Mouse (Mus musculus): Measurements from ENCODE around the gene Slf2.

Slf2 gene

GRCm38 (mm10) chr19:44984420-44984819 lies 53.5 kb downstream of the Slf2 start:
- no peak for DNase-seq (ENCODE audit: low spot score in 2 of 2)

DNA sequence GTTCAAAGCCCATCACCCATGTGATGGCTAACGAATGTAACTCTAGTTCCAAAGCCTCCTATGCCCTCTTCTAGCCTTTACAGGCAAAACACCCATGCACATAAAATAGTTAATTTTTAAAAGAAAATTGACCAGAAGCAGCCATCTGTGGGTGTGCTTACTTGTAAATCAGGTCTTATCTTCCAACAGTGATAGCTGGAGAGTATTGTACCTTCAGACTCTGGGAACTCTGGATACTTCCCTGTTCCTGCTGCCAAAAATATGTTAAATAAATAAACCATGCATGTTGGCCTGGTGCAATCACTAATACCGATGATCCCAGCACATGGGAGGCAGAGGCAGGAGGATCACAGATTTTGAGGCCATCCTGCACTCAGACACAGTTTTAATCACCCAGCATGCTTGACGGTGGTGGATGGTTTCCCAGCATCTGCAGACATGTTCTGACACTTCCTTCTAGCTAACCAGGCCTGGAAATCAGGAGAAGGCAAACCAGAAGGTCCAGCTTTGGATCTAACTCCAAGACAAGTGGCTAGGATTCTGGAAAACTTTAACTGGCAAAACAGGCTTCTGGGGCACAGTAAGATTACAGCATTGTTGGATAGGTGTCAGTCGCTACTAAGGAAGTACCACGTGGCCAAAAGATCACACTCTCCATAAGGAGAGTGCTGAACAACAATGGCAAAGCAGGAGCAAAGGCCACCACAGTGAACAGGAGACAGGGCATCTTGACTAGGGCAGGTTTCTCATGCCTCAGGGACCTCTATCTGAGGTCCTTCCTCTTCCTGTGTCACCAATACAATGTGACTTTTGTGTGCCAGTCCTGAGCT lies 54.4 kb downstream of the Slf2 start:
- no peak for DNase-seq (ENCODE audit: low spot score in 2 of 2)

- no peak for DNase-seq (ENCODE audit: low spot score in 2 of 2)
These were observed 56.1 kb downstream of the Slf2 start for GRCm38 (mm10) chr19:44987004-44987403.

DNA sequence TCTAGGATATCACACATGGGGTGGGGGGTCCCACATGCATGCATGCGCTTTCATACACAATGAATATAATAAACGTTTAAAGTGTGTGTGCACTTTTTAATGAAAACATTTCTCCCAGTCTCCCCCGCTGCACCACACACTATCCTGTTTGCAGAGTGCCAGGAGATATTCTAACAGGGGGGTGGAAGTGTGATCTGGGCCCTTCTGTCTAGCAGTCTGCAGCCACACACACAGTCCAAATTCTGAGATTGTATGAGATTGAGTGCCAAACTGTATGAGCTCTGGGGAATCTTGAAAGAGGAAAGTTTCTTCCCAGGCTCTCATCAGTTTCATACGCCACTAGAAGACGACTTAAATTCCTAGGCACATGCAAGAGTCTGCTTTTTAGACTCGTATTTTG lies 56.9 kb downstream of the Slf2 start:
- no peak for DNase-seq (ENCODE audit: low spot score in 2 of 2)

GRCm38 (mm10) chr19:44988321-44988720 lies 57.4 kb downstream of the Slf2 start:
- DNase-seq (ENCODE audit: low spot score in 2 of 2) = no peak

DNA sequence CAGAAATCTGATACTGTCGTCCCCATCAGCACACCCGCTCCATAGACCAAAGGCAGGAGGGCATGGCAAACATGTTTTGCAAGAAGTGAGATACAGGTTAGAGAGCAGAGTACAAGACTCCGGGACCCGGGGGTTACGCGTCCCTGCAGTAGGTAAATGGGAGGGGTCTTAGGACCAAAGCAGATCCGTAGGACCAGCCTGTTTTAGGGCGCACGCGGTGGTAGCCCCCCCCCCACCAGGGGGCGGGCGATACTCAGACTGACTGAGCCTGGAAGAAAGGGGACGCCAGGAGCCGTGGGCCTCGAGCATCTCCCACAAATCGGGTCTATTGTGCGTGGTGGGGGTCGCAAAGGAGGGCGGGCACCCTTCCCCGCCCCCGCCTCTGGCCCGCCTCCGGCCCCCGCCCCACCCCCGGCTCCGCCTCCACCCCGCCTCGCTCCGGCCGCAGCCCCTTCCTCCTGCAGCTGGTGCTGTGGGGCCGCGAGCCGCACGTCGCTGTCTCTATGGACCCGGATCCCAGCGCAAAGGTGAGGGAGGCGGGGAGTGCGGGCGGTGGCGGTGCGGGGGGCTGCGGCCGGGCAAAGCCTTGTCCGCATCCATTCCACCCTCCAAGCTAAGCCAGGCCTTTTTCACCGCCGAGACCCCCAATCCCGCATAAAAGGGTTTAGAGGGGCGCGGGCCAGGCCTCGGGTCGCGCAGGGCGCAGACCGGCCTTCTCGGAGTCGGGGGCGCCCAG lies 58.0 kb downstream of the Slf2 start, which contains the start of gene Sema4g:
TSS of gene Sema4g (plus strand) at position 271 of the 736 bp plus-strand sequence.
- no peak for DNase-seq (ENCODE audit: low spot score in 2 of 2)

DNA sequence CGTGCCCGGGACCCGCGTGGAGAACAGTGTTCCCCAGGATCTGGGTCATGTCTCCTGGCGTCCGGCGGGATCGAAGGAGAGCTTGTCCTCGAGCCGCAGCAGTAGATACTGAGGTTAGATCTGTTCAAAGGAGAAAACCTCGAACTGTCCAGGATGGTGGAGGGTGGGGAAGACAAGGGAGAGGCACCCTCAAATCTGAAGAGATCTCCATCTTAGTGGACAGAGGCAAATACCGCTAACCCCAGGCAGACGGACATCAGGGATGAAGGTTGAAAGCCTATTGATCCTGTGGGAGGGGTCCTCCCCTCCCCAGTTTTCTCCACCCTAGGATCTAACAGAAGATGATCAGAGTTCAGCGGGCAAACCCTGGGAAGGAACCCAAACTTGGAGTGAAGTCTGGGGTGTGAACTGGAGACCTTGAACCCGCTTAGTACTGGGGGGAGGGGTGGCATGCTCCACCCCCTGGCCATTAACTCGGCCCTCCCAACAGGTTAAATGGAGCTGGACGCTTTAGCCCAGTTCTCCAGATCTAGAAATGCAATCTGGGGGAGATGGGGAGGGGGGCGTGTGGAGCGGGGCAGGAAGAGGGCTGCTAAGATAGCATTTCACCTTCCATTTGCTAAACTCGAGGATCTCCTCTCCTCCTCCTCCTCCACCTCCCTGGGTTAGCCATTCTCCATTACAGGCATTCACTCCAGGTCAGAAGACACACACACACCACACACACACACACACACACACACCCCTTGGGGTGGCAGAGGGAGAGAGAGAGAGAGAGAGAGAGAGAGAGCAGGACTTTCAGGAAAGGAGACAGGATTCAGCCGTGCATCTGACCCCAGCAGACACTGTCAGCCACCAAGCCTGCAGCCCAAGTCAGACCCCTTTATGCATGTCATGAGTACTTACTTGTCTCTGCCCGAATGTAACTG lies 58.9 kb downstream of the Slf2 start:
- DNase-seq (ENCODE audit: low spot score in 2 of 2) = no peak

DNA sequence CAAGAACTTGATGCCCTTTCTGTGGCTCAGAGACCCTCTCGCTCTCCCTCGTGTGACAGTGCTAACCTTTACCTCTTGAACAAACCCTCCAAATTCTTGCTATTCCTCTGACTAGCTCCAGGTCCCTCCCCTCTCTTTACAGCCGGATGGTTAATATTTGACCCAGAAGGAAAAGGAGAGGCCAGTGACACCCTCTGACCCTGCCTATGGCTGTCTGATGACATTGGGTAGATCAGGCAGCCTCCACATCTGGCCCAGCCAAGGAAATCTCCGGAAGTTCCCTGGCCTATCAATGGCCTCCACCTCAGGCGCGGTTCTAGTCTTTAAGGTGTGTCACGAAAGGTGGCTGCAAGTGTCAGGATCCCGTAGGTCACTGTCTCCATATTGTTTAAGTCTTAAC lies 60.1 kb downstream of the Slf2 start:
- no peak for DNase-seq (ENCODE audit: low spot score in 2 of 2)

- DNase-seq (ENCODE audit: low spot score in 2 of 2) = no peak
These were observed 61.3 kb downstream of the Slf2 start for GRCm38 (mm10) chr19:44992246-44992645.

- DNase-seq (ENCODE audit: low spot score in 2 of 2) = no peak
These were observed 61.8 kb downstream of the Slf2 start for GRCm38 (mm10) chr19:44992712-44993111.

GRCm38 (mm10) chr19:44997786-44998185 lies 66.8 kb downstream of the Slf2 start:
- DNase-seq (ENCODE audit: low spot score in 2 of 2) = peak in 1 of 2 experiments; percentile 13

GRCm38 (mm10) chr19:44999647-45000046 lies 68.7 kb downstream of the Slf2 start:
- peak in 1 of 2 experiments; percentile 7 for DNase-seq (ENCODE audit: low spot score in 2 of 2)

DNA sequence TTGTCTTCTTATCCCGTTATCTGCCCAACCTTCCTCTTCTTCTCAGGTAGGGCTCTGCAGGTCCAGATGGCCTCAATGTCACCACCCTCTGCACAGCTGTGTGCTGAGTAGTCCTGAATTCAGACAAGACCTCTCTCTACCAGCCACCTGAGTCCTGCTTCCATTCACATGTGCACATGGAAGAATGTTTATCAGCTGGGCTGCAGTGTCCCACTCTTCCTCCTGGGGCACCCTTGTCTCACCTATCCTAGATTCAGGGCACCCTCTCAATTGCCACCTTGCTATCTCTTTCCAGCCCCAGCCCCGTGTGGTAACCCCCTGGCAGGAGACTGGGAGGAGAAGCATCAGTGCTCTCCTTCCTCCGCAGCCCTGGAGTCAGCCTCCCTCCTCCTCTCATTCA lies 71.3 kb downstream of the Slf2 start:
- no peak for DNase-seq (ENCODE audit: low spot score in 2 of 2)

- DNase-seq (ENCODE audit: low spot score in 2 of 2) = no peak
These were observed 73.0 kb downstream of the Slf2 start for GRCm38 (mm10) chr19:45003740-45004516.

DNA sequence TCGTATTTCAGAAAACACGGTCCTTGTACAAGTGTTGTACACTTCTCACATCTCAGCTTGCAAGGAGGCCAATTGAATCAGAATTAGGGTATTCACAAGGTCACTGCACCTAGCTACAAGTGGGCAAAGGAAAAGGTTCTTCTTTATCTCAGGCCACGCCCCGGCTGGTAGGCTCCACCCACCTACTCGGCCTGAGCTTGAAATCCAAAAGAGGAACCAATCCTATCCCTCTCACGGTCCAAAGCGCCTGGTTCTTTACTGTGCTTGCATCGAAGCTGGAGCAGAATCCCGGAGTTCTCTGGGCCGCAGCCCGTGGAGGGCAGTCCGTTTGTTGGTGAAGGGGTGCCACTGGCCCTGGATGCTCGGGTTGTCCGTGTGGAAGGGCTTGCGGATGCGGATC lies 74.5 kb downstream of the Slf2 start, which contains the start of gene Twnk:
TSS of gene Twnk (plus strand) at position 220 of the 400 bp plus-strand sequence.
- peak in 1 of 2 experiments; percentile 49 for DNase-seq (ENCODE audit: low spot score in 2 of 2)

DNA sequence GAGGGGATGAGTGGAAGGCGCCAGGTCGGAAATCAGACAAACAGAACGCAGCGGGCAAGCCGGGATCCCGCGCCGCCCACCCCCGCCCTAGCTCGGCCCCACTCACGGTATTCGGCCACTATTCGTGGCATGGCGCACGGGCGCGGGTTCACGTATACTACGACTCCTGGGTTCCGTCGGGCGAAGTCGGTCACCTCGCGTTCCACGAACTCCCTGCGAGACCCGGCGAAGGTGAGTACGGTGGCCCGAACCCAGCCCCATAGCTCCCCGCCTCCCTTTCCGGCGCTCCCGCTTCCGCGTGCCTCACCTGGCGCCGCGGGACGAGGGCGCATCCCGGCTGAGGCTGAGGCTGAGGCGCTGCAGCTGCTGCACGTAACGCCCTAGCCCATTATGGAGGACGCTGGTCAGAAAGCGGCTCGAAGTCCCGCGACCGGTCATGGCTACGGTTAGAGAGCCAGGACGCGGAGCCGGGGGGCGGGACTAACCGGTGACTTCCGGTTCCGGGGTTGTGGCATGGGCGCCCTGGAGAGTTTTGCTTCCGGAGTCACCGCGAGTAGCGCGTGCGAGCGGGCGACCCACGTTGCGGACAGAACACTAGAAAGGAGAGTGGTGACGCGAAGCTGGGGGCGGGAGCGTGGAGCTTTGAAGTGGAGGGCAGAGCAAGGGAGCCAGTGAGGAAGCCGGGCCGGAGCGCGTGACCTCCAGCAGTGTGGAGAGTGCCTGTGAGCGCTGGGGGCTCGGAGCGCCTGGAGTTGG lies 75.2 kb downstream of the Slf2 start, which contains the start of gene Mrpl43:
TSS of gene Mrpl43 (minus strand) at position 486 of the 756 bp plus-strand sequence.
- DNase-seq (ENCODE audit: low spot score in 2 of 2) = peak; percentile 94 to 95

- DNase-seq (ENCODE audit: low spot score in 2 of 2) = no peak
These were observed 76.1 kb downstream of the Slf2 start for GRCm38 (mm10) chr19:45007021-45007420.

- no peak for DNase-seq (ENCODE audit: low spot score in 2 of 2)
These were observed 76.7 kb downstream of the Slf2 start for GRCm38 (mm10) chr19:45007425-45008191.

GRCm38 (mm10) chr19:45010646-45011045 lies 79.7 kb downstream of the Slf2 start:
- no peak for DNase-seq (ENCODE audit: low spot score in 2 of 2)
